Mouse (Mus musculus): ENCODE measurements around the gene Taf15. TPM values are rescaled to one million over a fixed set of nuclear protein-coding genes. Genes with fewer than 3 reads are reported as not detected.

Gene Taf15
- 13.8 and 14.9 TPM in 2 replicates for polyA plus RNA-seq (2014; fragmentation: Nextera tagmentation; extraction: Ambion mirVana)

GRCm38 (mm10) chr11:83472324-83473234 lies at the start of gene Taf15:
Gene Taf15 (plus strand): TSS chr11:83473086.
- H3K36me3 ChIP-seq (ENCODE audit: control insufficient read depth, insufficient read depth, low read length) = no peaks in the 10 kb centered on the region
- peak within 1 kb of the TSS; percentile 94 for H3K4me3 ChIP-seq (ENCODE audit: low read depth, low read length)
- ATAC-seq (replicated peaks; ENCODE audit: low FRiP score) = peak; percentile 99
- no peaks in the 10 kb centered on the region for H3K9me3 ChIP-seq (ENCODE audit: control insufficient read depth, low read length)
- H3K9ac ChIP-seq (ENCODE audit: low read length) = peak within 1 kb of the TSS; percentile 98
- DNase-seq (ENCODE audit: low spot score) = peak; percentile 99
- peak within 1 kb of the TSS; percentile 78 for H3K4me2 ChIP-seq (ENCODE audit: low read depth, low read length, severe bottlenecking)
- under 1% methylated on average over 66 of the region's 66 CpGs for WGBS
- H3K27ac ChIP-seq (ENCODE audit: low read depth, low read length) = peak within 1 kb of the TSS; percentile 96
- H3K4me1 ChIP-seq (replicated peaks; ENCODE audit: control insufficient read depth, insufficient read depth, low read length) = 0 out of 2 replicates have a peak, but pooled peaks cover 2% of the 10 kb centered on the region
- no peaks in the 10 kb centered on the region for H3K27me3 ChIP-seq (ENCODE audit: control insufficient read depth, insufficient read depth, low read length)

- ATAC-seq (replicated peaks; ENCODE audit: low FRiP score) (no peak; the same call in 1 of the 2 replicates), DNase-seq (ENCODE audit: low spot score) (peak; percentile 87)
- no peak overlapping the region for H3K4me3 ChIP-seq (ENCODE audit: low read depth, low read length)
- no peak overlapping the region for H3K9ac ChIP-seq (ENCODE audit: low read length)
- H3K27ac ChIP-seq (ENCODE audit: low read depth, low read length) = no peak overlapping the region
- peaks cover 8% of the 10 kb centered on the region; the same call in 1 of the 2 replicates for H3K27me3 ChIP-seq (ENCODE audit: control insufficient read depth, insufficient read depth, low read length)
- WGBS = 8% methylated on average over 8 of the region's 8 CpGs
- no peak overlapping the region for H3K4me2 ChIP-seq (ENCODE audit: low read depth, low read length, severe bottlenecking)
- no peaks in the 10 kb centered on the region for H3K4me1 ChIP-seq (replicated peaks; ENCODE audit: control insufficient read depth, insufficient read depth, low read length)
- no peaks in the 10 kb centered on the region for H3K9me3 ChIP-seq (ENCODE audit: control insufficient read depth, low read length)
- H3K36me3 ChIP-seq (ENCODE audit: control insufficient read depth, insufficient read depth, low read length) = no peaks in the 10 kb centered on the region
These were observed 48.2 kb upstream of the Taf15 start for GRCm38 (mm10) chr11:83424681-83425080.

GRCm38 (mm10) chr11:83426964-83427363 lies 45.9 kb upstream of the Taf15 start:
- 43% methylated on average over 17 of the region's 17 CpGs for WGBS
- H3K4me2 ChIP-seq (ENCODE audit: low read depth, low read length, severe bottlenecking) = no peak overlapping the region
- H3K9ac ChIP-seq (ENCODE audit: low read length) = no peak overlapping the region
- H3K27me3 ChIP-seq (ENCODE audit: control insufficient read depth, insufficient read depth, low read length) = 0 out of 2 replicates have a peak, but pooled peaks cover 2% of the 10 kb centered on the region
- DNase-seq (ENCODE audit: low spot score) = no peak
- no peak for ATAC-seq (replicated peaks; ENCODE audit: low FRiP score)
- no peaks in the 10 kb centered on the region for H3K4me1 ChIP-seq (replicated peaks; ENCODE audit: control insufficient read depth, insufficient read depth, low read length)
- no peaks in the 10 kb centered on the region for H3K36me3 ChIP-seq (ENCODE audit: control insufficient read depth, insufficient read depth, low read length)
- no peaks in the 10 kb centered on the region for H3K9me3 ChIP-seq (ENCODE audit: control insufficient read depth, low read length)
- no peak overlapping the region for H3K27ac ChIP-seq (ENCODE audit: low read depth, low read length)
- H3K4me3 ChIP-seq (ENCODE audit: low read depth, low read length) = no peak overlapping the region

- ATAC-seq (replicated peaks; ENCODE audit: low FRiP score) (no peak), DNase-seq (ENCODE audit: low spot score) (no peak)
- Histone ChIP-seq H3K4me1 (replicated peaks; ENCODE audit: control insufficient read depth, insufficient read depth, low read length) (no peaks in the 10 kb centered on the region), H3K9ac (ENCODE audit: low read length) (no peak within 1 kb of the TSS), H3K4me2 (ENCODE audit: low read depth, low read length, severe bottlenecking) (no peak within 1 kb of the TSS), H3K9me3 (ENCODE audit: control insufficient read depth, low read length) (no peaks in the 10 kb centered on the region), H3K27me3 (ENCODE audit: control insufficient read depth, insufficient read depth, low read length) (0 out of 2 replicates have a peak, but pooled peaks cover 2% of the 10 kb centered on the region), H3K36me3 (ENCODE audit: control insufficient read depth, insufficient read depth, low read length) (no peaks in the 10 kb centered on the region), H3K27ac (ENCODE audit: low read depth, low read length) (no peak within 1 kb of the TSS), H3K4me3 (ENCODE audit: low read depth, low read length) (no peak within 1 kb of the TSS)
- WGBS = 49% methylated on average over 5 of the region's 5 CpGs
These were observed 43.5 kb upstream of the Taf15 start, which contains the start of gene Gas2l2 for GRCm38 (mm10) chr11:83429355-83429754. Gene Gas2l2 (minus strand): TSS chr11:83429455.

GRCm38 (mm10) chr11:83432533-83432932 lies 40.4 kb upstream of the Taf15 start:
- no peaks in the 10 kb centered on the region for H3K36me3 ChIP-seq (ENCODE audit: control insufficient read depth, insufficient read depth, low read length)
- DNase-seq (ENCODE audit: low spot score) (no peak), ATAC-seq (replicated peaks; ENCODE audit: low FRiP score) (no peak)
- H3K27me3 ChIP-seq (ENCODE audit: control insufficient read depth, insufficient read depth, low read length) = no peaks in the 10 kb centered on the region
- no peak overlapping the region for H3K27ac ChIP-seq (ENCODE audit: low read depth, low read length)
- H3K4me1 ChIP-seq (replicated peaks; ENCODE audit: control insufficient read depth, insufficient read depth, low read length) = no peaks in the 10 kb centered on the region
- H3K4me3 ChIP-seq (ENCODE audit: low read depth, low read length) = no peak overlapping the region
- WGBS = 74% methylated on average over 2 of the region's 2 CpGs
- no peak overlapping the region for H3K9ac ChIP-seq (ENCODE audit: low read length)
- H3K4me2 ChIP-seq (ENCODE audit: low read depth, low read length, severe bottlenecking) = no peak overlapping the region
- no peaks in the 10 kb centered on the region for H3K9me3 ChIP-seq (ENCODE audit: control insufficient read depth, low read length)

- Histone ChIP-seq H3K4me3 (ENCODE audit: low read depth, low read length) (no peak within 1 kb of the TSS), H3K27ac (ENCODE audit: low read depth, low read length) (no peak within 1 kb of the TSS), H3K4me2 (ENCODE audit: low read depth, low read length, severe bottlenecking) (no peak within 1 kb of the TSS), H3K4me1 (replicated peaks; ENCODE audit: control insufficient read depth, insufficient read depth, low read length) (no peaks in the 10 kb centered on the region), H3K36me3 (ENCODE audit: control insufficient read depth, insufficient read depth, low read length) (no peaks in the 10 kb centered on the region), H3K27me3 (ENCODE audit: control insufficient read depth, insufficient read depth, low read length) (peaks cover 14% of the 10 kb centered on the region), H3K9me3 (ENCODE audit: control insufficient read depth, low read length) (no peaks in the 10 kb centered on the region), H3K9ac (ENCODE audit: low read length) (no peak within 1 kb of the TSS)
- DNase-seq (ENCODE audit: low spot score) (no peak), ATAC-seq (replicated peaks; ENCODE audit: low FRiP score) (no peak)
- WGBS = 93% methylated on average over 1 of the region's 1 CpGs
These were observed 35.5 kb upstream of the Taf15 start, which contains the start of gene 1700020L24Rik for GRCm38 (mm10) chr11:83437377-83437776. Gene 1700020L24Rik (plus strand): TSS chr11:83437677.

GRCm38 (mm10) chr11:83439426-83440060 lies 33.3 kb upstream of the Taf15 start:
- 32% methylated on average over 11 of the region's 11 CpGs for WGBS
- H3K9me3 ChIP-seq (ENCODE audit: control insufficient read depth, low read length) = no peaks in the 10 kb centered on the region
- DNase-seq (ENCODE audit: low spot score) (no peak), ATAC-seq (replicated peaks; ENCODE audit: low FRiP score) (no peak)
- H3K27me3 ChIP-seq (ENCODE audit: control insufficient read depth, insufficient read depth, low read length) = peaks cover 35% of the 10 kb centered on the region
- no peaks in the 10 kb centered on the region for H3K4me1 ChIP-seq (replicated peaks; ENCODE audit: control insufficient read depth, insufficient read depth, low read length)
- no peak overlapping the region for H3K27ac ChIP-seq (ENCODE audit: low read depth, low read length)
- H3K9ac ChIP-seq (ENCODE audit: low read length) = no peak overlapping the region
- H3K4me3 ChIP-seq (ENCODE audit: low read depth, low read length) = peak overlapping the region; percentile 54
- no peaks in the 10 kb centered on the region for H3K36me3 ChIP-seq (ENCODE audit: control insufficient read depth, insufficient read depth, low read length)
- peak overlapping the region; percentile 84 for H3K4me2 ChIP-seq (ENCODE audit: low read depth, low read length, severe bottlenecking)

All from forebrain, embryonic 11.5 days (tissue).